Mouse (Mus musculus): ENCODE data around the gene Sctr. TPM values are rescaled to one million over a fixed set of nuclear protein-coding genes. Genes with fewer than 3 reads are reported as not detected.

Sctr gene
- polyA plus RNA-seq, 1 experiment = 1.9 TPM

- no peak overlapping the region for H3K4me2 ChIP-seq (ENCODE audit: low read depth)
- TF ChIP-seq REST (IDR thresholded peaks at IDR 0.05; ENCODE audit: insufficient read depth, insufficient read length) = no peak
- TF ChIP-seq TCF3 (IDR thresholded peaks at IDR 0.05; ENCODE audit: insufficient read length, low read depth) = no peak
- no peak for TF ChIP-seq USF1 (IDR thresholded peaks at IDR 0.05; ENCODE audit: low read depth)
- TF ChIP-seq E2F4 (IDR thresholded peaks at IDR 0.05; ENCODE audit: insufficient read depth) = no peak
- no peak for TF ChIP-seq POLR2AphosphoS2 (IDR thresholded peaks at IDR 0.05; ENCODE audit: insufficient read length, low read depth)
- TF ChIP-seq POLR2A (IDR thresholded peaks at IDR 0.05; ENCODE audit: insufficient read length, low read depth) = no peak
- TF ChIP-seq MYOG (IDR thresholded peaks at IDR 0.05; ENCODE audit: control insufficient read depth in 1 of 3, insufficient read depth in 1 of 3, insufficient read length in 2 of 3, low read depth in 2 of 3) = no peak
- TF ChIP-seq MYOD1 (IDR thresholded peaks at IDR 0.05; ENCODE audit: control insufficient read depth in 1 of 3, insufficient read length in 2 of 3, low read depth in 2 of 3) = no peak
- TF ChIP-seq MAX (IDR thresholded peaks at IDR 0.05; ENCODE audit: low read depth) = no peak
- no peak for TF ChIP-seq TCF12 (IDR thresholded peaks at IDR 0.05; ENCODE audit: insufficient read depth, poor library complexity, severe bottlenecking)
- TF ChIP-seq SRF (IDR thresholded peaks at IDR 0.05; ENCODE audit: control insufficient read depth, insufficient read length, low read depth) = no peak
- no peak for TF ChIP-seq CEBPB (IDR thresholded peaks at IDR 0.05; ENCODE audit: insufficient read depth, poor library complexity, severe bottlenecking)
- no peak overlapping the region for H3K4me3 ChIP-seq
- H3ac ChIP-seq (ENCODE audit: control insufficient read depth, insufficient read length) = no peak overlapping the region
- no peaks in the 10 kb centered on the region for H3K36me3 ChIP-seq (ENCODE audit: control insufficient read depth, insufficient read depth)
- no peaks in the 10 kb centered on the region for H3K27me3 ChIP-seq (ENCODE audit: control insufficient read depth, insufficient read depth, insufficient read length)
- H3K79me2 ChIP-seq (ENCODE audit: control insufficient read depth, insufficient read depth) = peaks cover 15% of the 10 kb centered on the region
Measured at GRCm38 (mm10) chr1:120075507-120075906, 68.8 kb downstream of the Sctr start.

GRCm38 (mm10) chr1:120077746-120078410, 71.2 kb downstream of the Sctr start:
- no peak for TF ChIP-seq USF1 (IDR thresholded peaks at IDR 0.05; ENCODE audit: low read depth)
- Histone ChIP-seq H3K4me3 (no peak overlapping the region), H3ac (ENCODE audit: control insufficient read depth, insufficient read length) (no peak overlapping the region), H3K4me2 (ENCODE audit: low read depth) (no peak overlapping the region), H3K79me2 (ENCODE audit: control insufficient read depth, insufficient read depth) (no peaks in the 10 kb centered on the region), H3K27me3 (ENCODE audit: control insufficient read depth, insufficient read depth, insufficient read length) (no peaks in the 10 kb centered on the region), H3K36me3 (ENCODE audit: control insufficient read depth, insufficient read depth) (no peaks in the 10 kb centered on the region)

GRCm38 (mm10) chr1:120080632-120081031, 73.9 kb downstream of the Sctr start:
- no peaks in the 10 kb centered on the region for H3K36me3 ChIP-seq (ENCODE audit: control insufficient read depth, insufficient read depth)
- H3K27me3 ChIP-seq (ENCODE audit: control insufficient read depth, insufficient read depth, insufficient read length) = no peaks in the 10 kb centered on the region
- TF ChIP-seq MAX (IDR thresholded peaks at IDR 0.05; ENCODE audit: low read depth) = no peak
- no peak for TF ChIP-seq REST (IDR thresholded peaks at IDR 0.05; ENCODE audit: insufficient read depth, insufficient read length)
- TF ChIP-seq POLR2A (IDR thresholded peaks at IDR 0.05; ENCODE audit: insufficient read length, low read depth) = no peak
- TF ChIP-seq TCF3 (IDR thresholded peaks at IDR 0.05; ENCODE audit: insufficient read length, low read depth) = no peak
- TF ChIP-seq MYOG (IDR thresholded peaks at IDR 0.05; ENCODE audit: control insufficient read depth in 1 of 3, insufficient read depth in 1 of 3, insufficient read length in 2 of 3, low read depth in 2 of 3) = no peak
- peak; percentile 61 to 79 (median 77) for TF ChIP-seq MYOD1 (IDR thresholded peaks at IDR 0.05; ENCODE audit: control insufficient read depth in 1 of 3, insufficient read length in 2 of 3, low read depth in 2 of 3)
- no peak for TF ChIP-seq CEBPB (IDR thresholded peaks at IDR 0.05; ENCODE audit: insufficient read depth, poor library complexity, severe bottlenecking)
- no peak overlapping the region for H3ac ChIP-seq (ENCODE audit: control insufficient read depth, insufficient read length)
- H3K79me2 ChIP-seq (ENCODE audit: control insufficient read depth, insufficient read depth) = no peaks in the 10 kb centered on the region
- no peak overlapping the region for H3K4me3 ChIP-seq
- H3K4me2 ChIP-seq (ENCODE audit: low read depth) = no peak overlapping the region

GRCm38 (mm10) chr1:120082957-120083585, 76.4 kb downstream of the Sctr start:
- no peak for TF ChIP-seq POLR2AphosphoS2 (IDR thresholded peaks at IDR 0.05; ENCODE audit: insufficient read length, low read depth)
- no peak for TF ChIP-seq TCF3 (IDR thresholded peaks at IDR 0.05; ENCODE audit: insufficient read length, low read depth)
- no peaks in the 10 kb centered on the region for H3K36me3 ChIP-seq (ENCODE audit: control insufficient read depth, insufficient read depth)
- H3K4me3 ChIP-seq = no peak overlapping the region
- no peaks in the 10 kb centered on the region for H3K27me3 ChIP-seq (ENCODE audit: control insufficient read depth, insufficient read depth, insufficient read length)
- peak overlapping the region; percentile 43 for H3K4me2 ChIP-seq (ENCODE audit: low read depth)
- H3K79me2 ChIP-seq (ENCODE audit: control insufficient read depth, insufficient read depth) = no peaks in the 10 kb centered on the region
- H3ac ChIP-seq (ENCODE audit: control insufficient read depth, insufficient read length) = no peak overlapping the region

GRCm38 (mm10) chr1:120083921-120084517, 77.3 kb downstream of the Sctr start:
- Histone ChIP-seq H3K4me2 (ENCODE audit: low read depth) (peak overlapping the region; percentile 43), H3K4me3 (no peak overlapping the region)

More at GRCm38 (mm10) chr1:120083921-120084517, 77.3 kb downstream of the Sctr start:
- Histone ChIP-seq H3K36me3 (ENCODE audit: control insufficient read depth, insufficient read depth) (no peaks in the 10 kb centered on the region), H3K27me3 (ENCODE audit: control insufficient read depth, insufficient read depth, insufficient read length) (no peaks in the 10 kb centered on the region), H3K79me2 (ENCODE audit: control insufficient read depth, insufficient read depth) (no peaks in the 10 kb centered on the region), H3ac (ENCODE audit: control insufficient read depth, insufficient read length) (no peak overlapping the region)
- TF ChIP-seq REST (IDR thresholded peaks at IDR 0.05; ENCODE audit: insufficient read depth, insufficient read length) (no peak), CEBPB (IDR thresholded peaks at IDR 0.05; ENCODE audit: insufficient read depth, poor library complexity, severe bottlenecking) (no peak), TCF3 (IDR thresholded peaks at IDR 0.05; ENCODE audit: insufficient read length, low read depth) (no peak), MAX (IDR thresholded peaks at IDR 0.05; ENCODE audit: low read depth) (no peak), POLR2AphosphoS2 (IDR thresholded peaks at IDR 0.05; ENCODE audit: insufficient read length, low read depth) (no peak), POLR2A (IDR thresholded peaks at IDR 0.05; ENCODE audit: insufficient read length, low read depth) (no peak), SRF (IDR thresholded peaks at IDR 0.05; ENCODE audit: control insufficient read depth, insufficient read length, low read depth) (no peak)

Measured in myocyte (in vitro differentiated cells).